Mouse (Mus musculus) hematopoietic stem cell, adult 5-6 weeks (primary cell): ENCODE measurements at regions not wholly inside any gene's neighbourhood (a gene's known extent, or its start where the extent isn't known, plus 50 kb on each side); places are given as distances from the start of the nearest gene placed in this dataset.
A peak's percentile ranks its signal among the peaks of the same experiment; 100 is the strongest.
"Not testable (repeated sequence)": the region's sequence is repeated elsewhere in the genome, so short reads cannot be mapped to it uniquely, and the experiment has no call there.

Source experiments
- ATAC-seq, 2 experiments: fragments of 125-278 bp in 1 of 2; replicated peaks in 1 of 2; 2 replicates each; pipeline ENCODE4 v1.8.0; 2016 to 2017; ENCODE audit warnings: inconsistent platforms in 2 of 2, mild to moderate bottlenecking in 2 of 2, moderate number of reproducible peaks in 2 of 2, low read depth in 1 of 2, moderate TSS enrichment in 1 of 2; ENCODE audit not compliant: low FRiP score in 2 of 2, poor library complexity in 2 of 2, severe bottlenecking in 2 of 2, insufficient read depth in 1 of 2, low TSS enrichment in 1 of 2

- no peak for ATAC-seq
Observed at GRCm38 (mm10) chr8:42442786-42443185, 698.5 kb downstream of the Triml1 start.

DNA sequence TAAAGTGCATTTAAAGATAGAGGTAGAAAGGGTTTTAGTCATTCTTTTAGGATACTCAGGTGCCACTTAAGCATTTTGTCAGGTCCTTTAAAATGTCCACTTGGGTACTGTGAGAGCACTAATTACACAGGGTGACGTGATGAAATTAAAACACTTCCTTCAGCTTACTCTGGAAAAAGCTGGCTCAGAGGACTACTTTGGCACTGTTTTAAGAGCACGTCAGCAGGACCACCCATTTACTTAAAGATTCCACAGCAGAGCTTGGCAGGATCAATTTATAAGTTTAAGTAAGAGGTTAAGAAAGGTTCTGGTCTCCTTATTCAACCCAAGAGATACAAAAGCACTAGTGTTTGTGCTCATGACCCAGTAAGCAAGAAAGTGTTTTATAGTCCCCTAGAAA lies 738.7 kb downstream of the Triml1 start:
- no peak for ATAC-seq

DNA sequence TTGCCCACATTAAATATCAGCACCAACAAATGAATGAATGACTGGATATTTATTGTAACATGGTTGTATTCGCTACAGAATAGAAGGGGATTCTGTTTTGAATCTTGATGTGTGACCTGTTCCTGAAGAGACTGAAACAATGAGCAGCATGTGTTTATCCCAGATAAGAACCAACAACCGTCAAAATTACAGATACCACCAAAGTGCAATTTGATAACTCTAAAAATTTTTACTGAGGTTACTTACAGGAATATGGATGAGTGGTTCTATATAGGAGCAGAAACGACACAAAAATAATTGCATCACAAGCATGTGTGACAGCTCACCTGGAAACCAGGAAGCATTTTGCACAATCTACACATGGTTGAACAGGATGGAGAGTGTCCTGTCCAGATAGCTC lies 744.4 kb downstream of the Triml1 start:
- no peak for ATAC-seq

- no peak for ATAC-seq
Observed at GRCm38 (mm10) chr8:42388816-42389215, 752.5 kb downstream of the Triml1 start.

- no peak for ATAC-seq
Observed at GRCm38 (mm10) chr8:42348073-42348603, 793.1 kb downstream of the Triml1 start.

- ATAC-seq = no peak
Observed at GRCm38 (mm10) chr8:42334708-42335107, 806.6 kb downstream of the Triml1 start.

- ATAC-seq = no peak
Observed at GRCm38 (mm10) chr8:42324663-42325062, 816.6 kb downstream of the Triml1 start.

- ATAC-seq = no peak
Observed at GRCm38 (mm10) chr8:42322862-42323261, 818.4 kb downstream of the Triml1 start.

GRCm38 (mm10) chr8:42311060-42311459 lies 830.2 kb downstream of the Triml1 start:
- no peak for ATAC-seq

DNA sequence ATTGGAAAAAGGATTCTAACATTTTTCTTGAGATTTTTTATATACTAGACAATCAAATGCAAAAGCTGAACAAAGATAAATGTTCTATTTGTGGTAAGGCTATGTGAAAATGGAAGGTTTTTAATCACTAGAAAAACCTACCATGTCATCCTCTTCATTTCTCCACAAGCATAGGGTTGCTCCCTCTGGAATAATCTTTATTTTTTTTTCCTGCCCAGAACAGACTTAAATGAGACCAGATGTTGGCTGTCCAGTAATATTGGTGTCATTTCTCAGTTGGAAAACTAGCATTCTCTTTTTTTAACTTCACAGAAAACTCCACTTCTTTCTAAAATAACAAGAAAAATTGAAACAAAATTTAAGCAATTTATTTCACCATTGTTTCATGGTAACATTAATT lies 849.9 kb downstream of the Triml1 start:
- no peak for ATAC-seq

DNA sequence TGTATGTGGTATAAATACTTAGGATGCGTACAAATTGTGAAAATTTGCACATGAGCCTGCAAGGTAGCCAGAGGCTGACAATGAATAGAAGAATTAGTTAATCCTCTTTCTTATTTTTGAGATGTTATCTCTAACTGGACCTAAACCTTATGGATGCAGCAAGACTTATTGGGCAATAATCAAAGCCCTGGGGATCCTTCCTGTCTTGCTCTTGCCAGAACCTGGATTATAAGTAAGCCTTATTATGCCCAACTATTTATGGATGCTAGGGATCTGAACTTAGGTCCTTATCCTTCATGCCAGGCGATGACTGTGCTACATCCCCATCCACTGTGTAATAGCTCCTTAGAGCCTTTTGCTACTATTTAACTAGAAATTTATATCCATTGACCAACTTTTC lies 859.3 kb downstream of the Triml1 start:
- ATAC-seq = no peak

DNA sequence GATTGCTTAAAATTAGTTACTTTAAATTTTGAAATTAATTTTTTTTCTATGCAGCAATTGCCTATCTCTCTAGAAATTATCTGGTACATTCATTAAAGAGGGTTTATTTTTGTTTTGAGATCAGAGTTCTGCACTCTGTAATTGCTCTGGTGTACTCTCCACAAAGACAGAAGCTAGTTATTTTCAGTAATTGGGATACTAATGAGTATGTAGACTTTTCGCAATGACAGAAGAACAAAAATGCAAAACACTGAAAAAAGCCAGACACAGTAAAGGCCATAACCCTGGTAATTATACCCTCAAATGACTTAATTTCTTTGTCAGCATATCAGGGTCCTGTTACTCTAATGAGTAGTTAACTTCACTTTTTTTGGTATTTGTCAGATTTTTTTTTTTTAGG lies 836.5 kb upstream of the Frg1 start:
- no peak for ATAC-seq

GRCm38 (mm10) chr8:42242321-42242720 lies 825.4 kb upstream of the Frg1 start:
- not testable (repeated sequence) for ATAC-seq

DNA sequence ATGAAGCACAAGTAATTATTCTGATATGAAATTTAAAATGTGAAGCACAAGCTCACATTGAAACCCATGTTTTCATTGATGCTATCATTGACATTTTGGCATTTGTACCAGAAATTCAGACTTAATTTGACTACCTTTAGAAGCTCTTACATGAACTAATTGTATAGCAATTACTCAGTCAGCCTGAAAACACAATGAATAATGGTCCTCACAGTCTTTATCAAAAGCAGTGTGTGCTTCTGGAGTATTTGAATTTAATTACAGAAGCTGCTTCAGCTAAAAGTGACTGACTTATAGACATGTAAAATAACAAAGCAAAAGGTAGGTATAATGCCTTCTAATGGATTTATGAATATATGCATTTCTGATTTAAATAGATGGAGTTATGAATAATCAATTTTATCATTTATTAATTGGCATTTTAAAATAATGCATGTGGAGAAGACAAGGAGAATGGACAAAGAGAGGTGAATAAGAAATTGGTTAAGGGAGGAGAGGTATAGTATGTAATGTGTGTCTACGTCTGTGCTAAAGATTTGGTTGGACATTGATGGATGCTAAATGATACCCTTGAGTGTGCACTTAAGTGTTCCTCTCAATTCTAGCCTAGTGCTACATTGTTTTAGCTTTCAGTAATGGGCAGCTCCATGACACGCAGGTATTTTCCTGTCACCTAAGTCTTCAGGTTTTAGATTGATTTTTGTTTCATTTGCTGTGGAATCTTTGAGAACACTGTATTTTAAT lies 803.2 kb upstream of the Frg1 start:
- no peak for ATAC-seq

DNA sequence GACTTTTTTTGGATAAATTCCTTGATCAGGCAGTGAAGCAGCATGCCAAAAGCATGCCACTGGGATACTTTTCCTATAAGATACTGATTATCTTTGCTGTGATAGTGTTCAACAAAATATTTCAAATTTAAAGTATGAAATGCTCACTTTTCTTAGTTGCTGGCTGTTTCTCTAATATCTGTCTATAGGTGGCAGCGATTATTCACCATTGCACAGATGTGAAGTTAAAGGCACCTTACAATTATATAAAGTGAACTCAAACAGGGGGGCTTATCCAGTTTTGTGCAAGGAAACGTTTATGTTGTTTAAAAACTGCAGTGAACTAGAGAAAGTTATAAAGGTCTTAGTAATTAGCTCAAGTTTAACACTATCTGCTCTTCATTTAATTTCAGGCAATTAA lies 794.1 kb upstream of the Frg1 start:
- no peak for ATAC-seq

- ATAC-seq = peak; percentile 84 to 97; a peak in 3 of 4 replicates
Observed at GRCm38 (mm10) chr8:42209989-42210388, 793.1 kb upstream of the Frg1 start.

DNA sequence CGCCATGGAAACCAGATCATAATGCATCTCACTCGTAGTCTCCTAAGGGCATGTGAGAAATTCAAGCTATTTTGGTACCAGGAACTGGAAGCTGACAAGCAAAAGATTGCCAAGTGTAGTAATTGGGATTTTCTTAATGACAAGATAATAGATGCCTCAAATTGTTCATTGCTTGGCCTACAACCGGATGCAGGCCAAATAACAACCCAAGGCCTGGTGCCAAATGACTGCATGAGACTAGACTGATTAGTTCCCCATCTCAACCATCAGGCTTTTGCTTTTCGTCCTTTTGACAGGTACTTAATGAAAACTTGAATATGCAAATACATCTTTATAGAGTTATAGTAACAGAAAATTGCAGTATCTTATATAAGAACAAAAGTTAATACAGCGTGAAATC lies 780.4 kb upstream of the Frg1 start:
- no peak for ATAC-seq

- peak; percentile 51 to 75; a peak in 3 of 4 replicates for ATAC-seq
Observed at GRCm38 (mm10) chr8:42193902-42194550, 777.2 kb upstream of the Frg1 start.

DNA sequence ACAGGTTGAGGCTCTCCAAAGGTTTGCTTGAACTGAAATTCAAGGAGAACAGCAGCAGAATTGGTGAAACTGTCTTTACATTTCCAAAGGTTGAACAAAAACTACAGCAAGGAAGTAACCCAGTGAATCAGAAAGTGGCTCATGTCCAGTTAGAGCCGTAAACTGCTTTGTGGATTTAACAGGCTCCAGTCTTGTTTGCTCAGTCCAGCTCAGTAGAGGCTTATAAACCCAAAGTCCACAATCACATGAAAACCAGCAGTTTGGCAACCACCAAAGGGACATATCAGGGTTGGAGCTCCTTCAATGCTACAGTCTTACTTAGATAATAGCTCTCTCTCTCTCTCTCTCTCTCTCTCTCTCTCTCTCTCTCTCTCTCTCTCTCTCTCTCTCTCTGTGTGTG lies 770.2 kb upstream of the Frg1 start:
- ATAC-seq = no peak
